Mouse (Mus musculus): Measurements from ENCODE around the gene Mroh2a.

GRCm38 (mm10) chr1:88296171-88296920 is 69.6 kb downstream of the Mroh2a start:
- no peak for TF ChIP-seq POLR2A (IDR thresholded peaks at IDR 0.05; ENCODE audit: low read depth, low read length)
- TF ChIP-seq CTCF (conservative IDR thresholded peaks at IDR 0.05; ENCODE audit: insufficient read depth, insufficient read length, low read depth, low read length): no peak

Measured in kidney, adult 2 months (tissue).